Mouse (Mus musculus): ENCODE measurements at regions not wholly inside any gene's neighbourhood (a gene's known extent, or its start where the extent isn't known, plus 50 kb on each side); places are given as distances from the start of the nearest gene placed in this dataset.

DNA sequence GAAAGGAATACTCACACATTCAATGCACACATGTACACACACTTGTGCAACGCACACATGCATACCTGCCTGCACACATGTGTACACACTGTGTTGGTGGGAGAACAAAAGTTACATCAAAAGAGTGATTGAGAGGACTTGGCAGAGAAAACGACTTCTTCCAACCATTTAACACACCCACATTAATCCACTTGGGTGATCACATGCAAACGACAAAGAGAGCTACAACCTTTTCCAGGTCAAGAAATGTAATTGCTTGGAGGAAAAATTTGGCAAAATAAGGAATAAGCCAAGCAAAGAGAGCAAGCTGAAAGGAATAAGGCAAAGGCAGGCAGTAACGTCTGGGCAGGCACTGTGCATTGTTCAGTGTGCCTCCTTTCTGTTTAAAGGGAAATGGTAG is 67.3 kb downstream of the C1d start:
- no peak for TF ChIP-seq CTCF (IDR thresholded peaks at IDR 0.05)
- H3K27ac ChIP-seq = no peak overlapping the region
- intact Hi-C loops (cut with DNase I) = no loop called here
- no peak for DNase-seq
- no peak overlapping the region for H3K4me3 ChIP-seq

DNA sequence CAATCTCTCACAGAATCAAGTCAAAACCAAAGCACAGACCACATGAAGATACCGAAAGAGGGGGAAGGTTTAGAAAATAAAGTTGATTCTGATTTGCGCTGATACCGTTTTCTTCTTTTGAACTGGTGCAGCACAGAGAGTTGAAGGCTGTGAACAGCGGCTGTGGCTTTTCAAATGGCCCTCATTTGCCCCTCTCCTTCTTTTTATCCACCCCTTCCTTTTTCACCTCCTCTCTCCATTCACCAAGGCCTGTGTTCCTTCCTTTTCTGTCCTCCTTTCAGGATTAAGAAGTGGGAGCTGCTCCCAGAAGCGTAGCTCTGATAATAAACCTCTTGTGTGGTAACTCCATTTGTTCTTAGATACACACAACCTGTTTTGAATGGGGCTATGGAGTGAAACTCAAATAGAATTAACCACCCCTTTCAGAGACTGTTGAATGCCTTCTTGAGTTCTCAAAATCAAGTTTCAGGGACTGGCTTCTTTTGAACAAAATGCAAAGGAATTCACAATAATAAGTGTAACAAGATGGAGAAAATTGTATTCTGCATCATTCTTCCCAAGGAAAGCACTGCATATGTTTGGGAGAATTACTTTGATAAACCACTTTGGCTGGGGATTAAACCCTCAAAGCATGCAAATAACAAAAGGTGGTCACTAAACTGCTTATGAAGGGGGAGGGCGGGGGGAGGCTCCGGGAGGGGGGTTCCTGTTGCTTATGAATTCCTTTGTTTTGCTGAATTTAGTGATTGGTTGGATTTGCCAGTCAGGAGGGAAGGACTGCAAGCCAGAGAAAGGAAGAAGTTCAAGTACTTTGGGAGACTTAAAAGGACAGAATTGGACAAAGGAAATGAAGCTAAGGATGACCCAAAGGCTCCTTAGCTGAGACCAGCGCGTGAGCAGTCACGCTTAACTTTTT is 68.6 kb downstream of the C1d start:
- H3K4me3 ChIP-seq = no peak overlapping the region
- TF ChIP-seq CTCF (IDR thresholded peaks at IDR 0.05) = no peak
- intact Hi-C loops (cut with DNase I) = no loop called here
- H3K27ac ChIP-seq = no peak overlapping the region
- DNase-seq = no peak

DNA sequence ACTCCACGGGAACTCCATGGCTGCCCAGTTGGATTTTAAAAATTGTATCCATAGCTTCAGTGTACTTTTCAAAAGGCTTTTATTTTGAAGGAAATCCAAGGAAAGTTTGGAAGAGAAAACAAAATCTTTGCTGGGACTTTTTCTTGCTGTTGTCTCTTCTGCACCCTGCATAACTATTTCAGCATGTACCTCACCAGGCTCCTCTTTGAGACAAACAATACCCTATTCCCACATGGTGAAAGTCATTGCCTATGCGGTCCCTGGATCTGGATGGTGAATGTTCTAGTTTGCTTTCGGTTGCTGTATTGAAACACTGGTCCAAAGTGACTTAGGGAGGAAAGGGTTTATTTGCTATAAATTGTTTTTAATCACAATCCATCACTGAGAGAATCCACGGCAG is 69.3 kb downstream of the C1d start:
- intact Hi-C loops (cut with DNase I) = no loop called here
- no peak overlapping the region for H3K27ac ChIP-seq
- no peak for DNase-seq
- no peak for TF ChIP-seq CTCF (IDR thresholded peaks at IDR 0.05)
- no peak overlapping the region for H3K4me3 ChIP-seq

DNA sequence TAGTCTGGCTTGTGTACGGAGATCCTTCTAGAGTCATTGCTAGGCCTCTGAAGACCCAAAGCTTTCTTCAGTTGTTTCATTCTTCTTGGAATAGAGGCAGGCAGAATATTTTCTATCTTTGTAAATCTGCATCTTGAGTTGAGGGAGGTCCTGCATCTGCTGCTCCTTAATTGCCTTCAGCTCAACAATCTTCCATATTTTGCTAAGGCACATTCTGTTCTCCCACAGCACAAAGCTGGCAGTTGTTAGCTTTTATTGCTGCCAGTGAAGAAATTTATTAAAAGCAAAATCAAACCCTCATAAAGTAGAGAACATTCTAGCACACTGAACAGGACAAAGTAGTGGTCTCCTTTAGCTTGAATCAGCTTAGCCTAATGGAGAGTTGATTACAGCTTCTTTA is 94.1 kb downstream of the C1d start:
- intact Hi-C loops (cut with DNase I) = no loop called here
- H3K4me3 ChIP-seq = no peak overlapping the region
- TF ChIP-seq CTCF (IDR thresholded peaks at IDR 0.05) = no peak
- DNase-seq = no peak
- H3K27ac ChIP-seq = no peak overlapping the region

DNA sequence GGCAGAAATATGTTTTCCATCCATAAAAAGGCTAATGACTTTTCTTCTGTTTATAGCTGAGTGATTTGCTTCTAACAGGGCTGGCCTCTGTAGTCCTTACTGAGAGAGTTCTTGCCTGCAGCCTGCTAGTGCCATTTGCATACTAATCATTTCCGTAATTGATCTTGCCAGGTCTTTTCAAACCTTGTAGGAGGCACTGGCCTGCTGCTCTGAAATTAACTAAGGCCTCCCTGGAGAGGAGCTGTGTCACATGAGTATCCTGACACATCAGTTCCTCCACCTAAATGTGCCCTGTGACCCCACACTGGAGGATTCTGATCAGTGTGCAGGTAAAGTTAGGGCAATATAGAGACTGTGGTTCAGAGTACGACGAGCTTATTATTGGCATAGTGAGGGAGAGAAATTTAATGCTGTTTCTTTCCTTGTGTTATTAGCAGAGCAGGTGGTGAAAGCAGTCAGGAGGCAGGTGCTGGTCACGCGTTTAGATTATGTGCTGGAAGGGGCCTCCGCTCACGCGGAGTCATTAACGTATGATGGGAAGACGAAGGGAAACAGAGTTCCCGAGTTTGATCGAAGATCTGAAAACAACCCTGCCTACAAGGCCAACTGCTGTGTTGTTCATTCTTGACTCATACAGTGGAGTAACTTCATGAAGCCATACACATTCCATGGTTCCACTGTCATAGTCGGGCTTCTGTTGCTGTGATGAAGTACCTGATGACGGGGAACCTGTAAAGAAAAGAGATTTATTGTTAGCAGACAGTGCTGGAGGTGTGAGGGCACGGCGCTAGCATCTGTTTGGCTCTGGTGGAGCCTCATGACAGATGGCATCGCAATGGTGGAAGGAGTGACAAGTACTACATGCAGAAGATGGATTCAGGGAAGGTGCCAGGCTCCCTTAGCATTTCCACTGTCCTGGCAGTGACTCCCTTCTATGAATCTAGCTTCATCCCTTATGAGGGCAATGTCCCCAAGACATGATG is 95.1 kb downstream of the C1d start:
- Histone ChIP-seq H3K27ac (no peak overlapping the region), H3K4me3 (no peak overlapping the region)
- intact Hi-C loops (cut with DNase I) = no loop called here
- no peak for TF ChIP-seq CTCF (IDR thresholded peaks at IDR 0.05)
- no peak for DNase-seq

DNA sequence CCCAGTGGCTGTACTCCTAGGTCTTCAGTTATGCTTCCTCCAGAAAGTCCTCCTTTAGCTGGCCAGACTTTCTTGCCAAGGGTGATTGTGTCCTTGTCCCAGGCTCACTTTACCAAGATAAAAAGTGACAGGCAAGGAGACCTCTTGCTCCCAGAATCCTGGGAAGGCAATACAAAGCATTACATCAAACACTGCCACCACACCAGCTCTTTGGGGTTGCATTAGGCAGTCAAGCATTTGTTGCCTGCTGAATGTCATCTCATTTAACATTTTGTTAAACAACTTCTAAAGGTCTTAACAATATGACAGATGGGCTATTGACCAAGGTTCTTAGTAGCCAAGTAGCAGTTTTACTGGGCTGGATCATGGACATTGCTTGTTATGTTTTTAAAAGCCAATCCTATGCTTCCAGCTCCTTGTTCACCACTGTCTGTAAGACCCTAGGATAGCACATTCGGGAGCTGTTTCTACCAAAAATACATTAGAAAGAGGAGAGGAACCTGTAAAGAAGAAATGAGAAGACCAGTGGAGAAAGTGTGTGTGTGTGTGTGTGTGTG is 102.4 kb downstream of the C1d start:
- TF ChIP-seq CTCF (IDR thresholded peaks at IDR 0.05) = no peak
- DNase-seq = no peak
- intact Hi-C loops (cut with DNase I) = no loop called here
- Histone ChIP-seq H3K27ac (no peak overlapping the region), H3K4me3 (no peak overlapping the region)

DNA sequence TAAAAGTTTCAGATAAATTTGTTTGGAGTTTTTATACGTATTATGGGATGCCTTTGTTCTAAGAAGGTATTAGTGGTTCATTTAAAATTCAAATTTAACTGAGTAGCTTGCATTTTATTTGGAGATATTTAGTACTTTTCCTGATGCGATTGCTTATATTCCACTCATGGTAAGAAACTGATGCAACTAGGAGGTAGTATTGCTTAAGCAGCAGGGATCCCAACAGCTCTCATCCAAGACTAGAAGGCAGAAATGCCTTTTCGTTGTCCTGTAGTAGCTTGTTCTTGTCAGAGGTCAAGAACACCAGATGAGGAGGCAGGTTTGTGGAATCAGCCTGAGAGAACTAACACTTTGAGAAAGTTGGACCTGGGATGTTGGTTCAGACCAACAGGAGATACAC is 120.5 kb downstream of the C1d start:
- TF ChIP-seq CTCF (IDR thresholded peaks at IDR 0.05) = no peak
- no peak overlapping the region for H3K4me3 ChIP-seq
- intact Hi-C loops (cut with DNase I) = no loop called here
- no peak overlapping the region for H3K27ac ChIP-seq
- DNase-seq = no peak

DNA sequence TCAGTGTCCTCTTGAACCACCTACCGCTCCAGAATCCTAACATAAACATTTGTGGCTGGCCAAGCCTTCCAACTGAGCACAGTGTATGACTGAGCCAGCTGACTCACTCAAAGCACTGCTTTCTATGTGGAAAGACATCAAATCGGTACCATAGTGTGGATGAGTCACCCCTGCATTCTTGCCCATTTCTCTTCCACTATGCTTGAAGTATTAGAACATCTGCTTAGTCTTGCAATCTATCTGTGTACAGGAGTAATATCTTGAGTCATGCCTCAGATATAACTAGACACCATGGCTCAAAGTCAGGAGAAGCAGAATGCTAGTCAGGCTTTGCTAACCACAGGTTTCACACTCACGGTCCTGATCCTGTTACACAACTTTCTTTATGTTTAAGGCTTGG is 129.4 kb downstream of the C1d start:
- Histone ChIP-seq H3K27ac (no peak overlapping the region), H3K4me3 (no peak overlapping the region)
- no peak for DNase-seq
- intact Hi-C loops (cut with DNase I) = no loop called here
- TF ChIP-seq CTCF (IDR thresholded peaks at IDR 0.05) = no peak

DNA sequence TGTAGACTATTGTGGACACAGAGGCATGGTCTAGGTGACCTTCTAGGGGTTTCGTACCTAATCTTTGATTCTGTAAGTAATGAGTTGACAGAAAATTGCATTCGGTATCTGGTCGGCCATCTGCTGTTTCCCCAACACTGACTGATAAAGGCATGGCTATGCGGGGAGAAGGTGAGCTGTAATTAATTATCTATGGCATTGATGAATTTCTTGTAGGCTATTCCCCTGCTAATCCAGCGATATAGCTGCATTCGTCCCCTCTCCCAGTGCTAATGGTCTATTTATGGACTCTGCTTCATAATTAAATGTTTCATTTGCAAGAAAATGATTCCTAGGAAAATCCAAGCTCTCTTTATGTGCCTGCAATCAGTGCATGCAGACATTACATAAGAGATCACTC is 136.5 kb downstream of the C1d start:
- no peak overlapping the region for H3K4me3 ChIP-seq
- intact Hi-C loops (cut with DNase I) = no loop called here
- no peak for TF ChIP-seq CTCF (IDR thresholded peaks at IDR 0.05)
- no peak for DNase-seq
- H3K27ac ChIP-seq = no peak overlapping the region

DNA sequence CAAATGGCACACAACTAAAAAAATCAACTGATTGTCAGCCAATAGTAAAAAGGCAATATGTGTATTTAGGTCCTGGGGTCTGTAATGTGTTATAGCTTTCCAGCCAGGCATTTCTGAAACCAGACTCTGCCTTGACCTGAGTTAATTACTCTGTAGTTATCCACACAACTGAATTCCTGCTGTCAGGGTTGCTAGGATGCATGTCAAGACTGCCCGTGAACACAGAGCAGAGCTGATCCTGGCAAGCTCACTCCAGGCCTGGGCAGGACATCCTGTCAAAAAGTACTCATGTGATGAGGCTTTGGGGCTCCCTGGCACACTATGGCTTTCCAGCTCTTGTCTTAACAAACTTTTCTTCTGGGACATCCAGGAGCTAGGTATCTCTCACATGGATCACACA is 157.2 kb downstream of the C1d start:
- intact Hi-C loops (cut with DNase I) = no loop called here
- no peak for DNase-seq
- TF ChIP-seq CTCF (IDR thresholded peaks at IDR 0.05) = no peak
- Histone ChIP-seq H3K4me3 (no peak overlapping the region), H3K27ac (no peak overlapping the region)

DNA sequence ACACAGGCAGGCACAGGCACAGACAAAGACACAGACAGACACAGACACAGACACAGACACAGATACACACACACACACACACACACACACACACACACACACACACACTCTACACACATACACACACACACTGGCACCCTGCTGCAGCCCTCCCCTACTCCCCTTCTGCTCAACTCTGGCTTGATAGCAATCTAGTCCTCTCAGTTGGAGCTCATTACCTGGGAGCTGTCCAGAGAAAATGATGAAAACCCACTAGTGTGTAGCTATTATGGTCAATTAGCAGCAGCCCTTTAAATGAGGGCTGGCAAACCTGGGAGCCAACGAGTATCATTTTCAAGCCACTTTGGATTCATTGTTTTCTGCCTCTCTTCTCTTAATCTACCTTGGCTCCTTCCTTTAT is 157.8 kb downstream of the C1d start:
- intact Hi-C loops (cut with DNase I) = no loop called here
- no peak for TF ChIP-seq CTCF (IDR thresholded peaks at IDR 0.05)
- Histone ChIP-seq H3K27ac (no peak overlapping the region), H3K4me3 (no peak overlapping the region)
- DNase-seq = no peak

DNA sequence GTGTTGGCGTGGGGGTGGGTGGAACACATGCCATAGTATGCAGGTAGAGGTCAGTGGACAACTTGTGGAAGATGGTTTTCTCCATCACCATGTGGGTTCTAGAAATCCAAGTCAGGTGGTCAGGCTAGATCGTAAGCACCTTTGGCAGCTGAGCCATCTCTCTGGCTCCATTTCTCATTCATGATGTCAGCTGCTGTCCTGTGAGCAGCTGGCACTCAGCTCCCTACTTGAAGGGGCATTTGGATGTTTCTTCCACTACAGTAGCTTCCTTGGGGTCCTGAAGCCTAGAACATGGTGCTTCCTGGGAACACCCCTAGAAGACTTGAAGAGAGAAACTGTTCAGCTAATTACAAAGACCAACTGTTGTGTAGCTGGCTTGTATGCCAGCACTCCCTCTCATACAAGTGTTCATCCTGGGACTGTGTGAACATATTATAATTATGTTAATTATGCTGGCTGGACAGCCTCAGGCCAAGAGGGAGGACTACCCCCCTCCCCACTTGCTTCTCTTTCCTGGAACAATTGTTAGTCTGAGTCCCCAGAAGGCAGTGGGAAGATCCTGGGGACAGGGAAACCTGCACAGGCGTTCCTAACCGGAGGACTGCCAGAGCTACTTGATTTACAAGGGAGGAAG is 160.4 kb downstream of the C1d start:
- TF ChIP-seq CTCF (IDR thresholded peaks at IDR 0.05) = no peak
- intact Hi-C loops (cut with DNase I) = no loop called here
- H3K27ac ChIP-seq = no peak overlapping the region
- H3K4me3 ChIP-seq = no peak overlapping the region
- no peak for DNase-seq

All from gastrocnemius, adult 2 months (tissue).